Comparison of ENCODE assay signal across 9 mouse cellular contexts in the genomic region with DNA sequence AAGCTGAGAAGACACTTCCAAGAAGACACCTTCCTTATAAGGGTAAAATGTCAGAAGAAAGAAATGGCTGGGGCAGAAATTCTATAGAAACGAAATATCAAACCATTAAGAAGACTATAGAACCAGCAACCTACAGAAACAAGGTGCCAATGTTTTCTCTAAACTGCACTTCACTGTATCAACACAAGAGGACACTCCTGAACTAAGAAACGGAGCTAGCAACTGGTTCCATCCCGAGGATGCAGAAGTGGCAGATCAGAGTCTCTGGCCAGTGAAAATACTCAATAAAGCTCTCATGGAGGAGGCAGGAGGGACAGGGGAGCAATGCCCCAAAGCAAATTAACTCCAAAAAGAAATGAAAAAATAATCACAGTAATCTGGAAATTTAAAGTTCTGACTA. TPM values are rescaled to one million over a fixed set of nuclear protein-coding genes. Genes with fewer than 3 reads are reported as not detected.
DNase-seq lines count a peak whose midpoint lies in the region; ATAC-seq and TF ChIP-seq lines count a peak whose summit lies in the region.
"Had no signal": no experiment of that assay in that cellular context is flagged by ENCODE, and none has a peak within 500 bp of the region (broad histone marks: within the 10 kb centered on the region; RNA-seq: fewer than 3 reads in every experiment).

No protein-coding gene starts in this region.

- TF ChIP-seq POLR2A in limb, embryonic 14.5 days (IDR thresholded peaks at IDR 0.05; ENCODE audit: borderline replicate concordance, extremely low read depth, insufficient read depth, insufficient read length): no peak

- no peaks in the 10 kb centered on the region for H3K9me3 ChIP-seq in forebrain, embryonic 14.5 days (replicated peaks; ENCODE audit: control insufficient read depth, low read length)
- H3K9me3 ChIP-seq in forebrain, embryonic 15.5 days: no peaks in the 10 kb centered on the region
- no peaks in the 10 kb centered on the region for H3K9me3 ChIP-seq in liver, postnatal 0 days (ENCODE audit: low read length)
- no peaks in the 10 kb centered on the region for H3K9me3 ChIP-seq in limb, embryonic 14.5 days (ENCODE audit: control insufficient read depth, low read length)

- 21% methylated on average over 3 of the region's 3 CpGs for WGBS in forebrain, embryonic 14.5 days
- WGBS in forebrain, embryonic 15.5 days: 19% methylated on average over 3 of the region's 3 CpGs
- WGBS in liver, postnatal 0 days (ENCODE audit: insufficient replicate concordance): 13% methylated on average over 3 of the region's 3 CpGs
- WGBS in limb, embryonic 14.5 days: 16% methylated on average over 3 of the region's 3 CpGs

- no peaks in the 10 kb centered on the region for H3K36me3 ChIP-seq in forebrain, embryonic 14.5 days (ENCODE audit: control insufficient read depth, insufficient read depth, low read length)
- H3K36me3 ChIP-seq in forebrain, embryonic 15.5 days: no peaks in the 10 kb centered on the region
- no peaks in the 10 kb centered on the region for H3K36me3 ChIP-seq in liver, postnatal 0 days (replicated peaks; ENCODE audit: insufficient read depth, low read length)
- no peaks in the 10 kb centered on the region for H3K36me3 ChIP-seq in limb, embryonic 14.5 days (ENCODE audit: control insufficient read depth, insufficient read depth, low read length)

- no peaks in the 10 kb centered on the region for H3K4me1 ChIP-seq in forebrain, embryonic 14.5 days (ENCODE audit: control insufficient read depth, insufficient read depth, low read length)
- no peaks in the 10 kb centered on the region for H3K4me1 ChIP-seq in forebrain, embryonic 15.5 days
- no peaks in the 10 kb centered on the region for H3K4me1 ChIP-seq in liver, postnatal 0 days (ENCODE audit: insufficient read depth)
- no peaks in the 10 kb centered on the region for H3K4me1 ChIP-seq in limb, embryonic 14.5 days (ENCODE audit: control insufficient read depth, insufficient read depth, low read length)

- H3K4me2 ChIP-seq in forebrain, embryonic 14.5 days (ENCODE audit: low read length): no peak overlapping the region
- H3K4me2 ChIP-seq in forebrain, embryonic 15.5 days (replicated peaks): no peak overlapping the region
- no peak overlapping the region for H3K4me2 ChIP-seq in liver, postnatal 0 days (ENCODE audit: low read depth, low read length)
- no peak overlapping the region for H3K4me2 ChIP-seq in limb, embryonic 14.5 days (replicated peaks; ENCODE audit: low read depth, low read length, severe bottlenecking)

- TF ChIP-seq EP300 in liver, postnatal 0 days (IDR thresholded peaks at IDR 0.05; ENCODE audit: low read depth): no peak

- TF ChIP-seq CTCF in liver, postnatal 0 days (IDR thresholded peaks at IDR 0.05; ENCODE audit: low read depth): peak; percentile 83

- H3K27me3 ChIP-seq in forebrain, embryonic 14.5 days (replicated peaks; ENCODE audit: control insufficient read depth, insufficient read depth, low read length): no peaks in the 10 kb centered on the region
- H3K27me3 ChIP-seq in forebrain, embryonic 15.5 days: no peaks in the 10 kb centered on the region
- H3K27me3 ChIP-seq in liver, postnatal 0 days (ENCODE audit: insufficient read depth, low read length): no peaks in the 10 kb centered on the region
- H3K27me3 ChIP-seq in limb, embryonic 14.5 days (ENCODE audit: control insufficient read depth, insufficient read depth, low read length): no peaks in the 10 kb centered on the region

- H3K4me3 ChIP-seq in forebrain, embryonic 14.5 days (ENCODE audit: low read depth, low read length): no peak overlapping the region
- no peak overlapping the region for H3K4me3 ChIP-seq in forebrain, embryonic 15.5 days
- no peak overlapping the region for H3K4me3 ChIP-seq in liver, postnatal 0 days (ENCODE audit: low read depth, low read length)
- H3K4me3 ChIP-seq in limb, embryonic 14.5 days (replicated peaks; ENCODE audit: low read length): no peak overlapping the region

- H3K9ac ChIP-seq in forebrain, embryonic 14.5 days (ENCODE audit: low read length): no peak overlapping the region
- no peak overlapping the region for H3K9ac ChIP-seq in forebrain, embryonic 15.5 days (replicated peaks)
- no peak overlapping the region for H3K9ac ChIP-seq in liver, postnatal 0 days (replicated peaks)
- H3K9ac ChIP-seq in limb, embryonic 14.5 days (ENCODE audit: low read depth, low read length, severe bottlenecking): no peak overlapping the region

- peak; percentile 63 for DNase-seq in forebrain, embryonic 14.5 days (ENCODE audit: low spot score)
- no peak for DNase-seq in liver, postnatal 0 days
- DNase-seq in liver (no peak), R1 (ENCODE audit: low read depth, low spot score) (peak; percentile 50)
- DNase-seq in limb, embryonic 14.5 days (ENCODE audit: low spot score): peak; percentile 52
- no peak for DNase-seq in gastrocnemius, postnatal 25 days
- no peak for DNase-seq in urinary bladder, postnatal 10 days (ENCODE audit: low spot score)

- ATAC-seq in forebrain, embryonic 14.5 days: no peak
- no peak for ATAC-seq in forebrain, embryonic 15.5 days (replicated peaks)
- peak; percentile 31; the same call in 1 of the 2 replicates for ATAC-seq in liver, postnatal 0 days
- ATAC-seq in limb, embryonic 14.5 days (ENCODE audit: low FRiP score, low read depth): no peak

- H3K27ac ChIP-seq in forebrain, embryonic 14.5 days (ENCODE audit: low read depth, low read length): no peak overlapping the region
- no peak overlapping the region for H3K27ac ChIP-seq in forebrain, embryonic 15.5 days (replicated peaks)
- no peak overlapping the region for H3K27ac ChIP-seq in liver, postnatal 0 days (ENCODE audit: low read depth)
- no peak overlapping the region for H3K27ac ChIP-seq in limb, embryonic 14.5 days (replicated peaks; ENCODE audit: low read depth, low read length)

RNA-seq across cellular contexts. Expression of a gene that starts 13.0 kb away (rescaled TPM):
- polyA plus RNA-seq in forebrain, embryonic 14.5 days (2014; fragmentation: Nextera tagmentation; extraction: Ambion mirVana): 1.7 and 1.8 TPM in 2 replicates
- polyA plus RNA-seq in forebrain, embryonic 15.5 days (2015; fragmentation: Nextera tagmentation; extraction: Ambion mirVana): 0.91 and 1.3 TPM in 2 replicates
- polyA plus RNA-seq in liver, postnatal 0 days (2015; fragmentation: Nextera tagmentation; extraction: Ambion mirVana): 0.29 TPM in 1 of 2 replicates, not detected in the other
- polyA plus RNA-seq in limb, embryonic 14.5 days (2012; rRNA removed): 0.17 and 0.34 TPM in 2 replicates
- 0.41 and 1.0 TPM in 2 replicates for polyA plus RNA-seq in limb, embryonic 14.5 days (2014; fragmentation: Nextera tagmentation; extraction: Ambion mirVana)
- total RNA-seq in gastrocnemius, postnatal 25 days (2021): under 1 TPM in 1 of 2 experiments, not detected in 1; 0.59 TPM

RNA-seq across cellular contexts. Expression of a gene that starts 16.5 kb away (rescaled TPM):
- polyA plus RNA-seq in forebrain, embryonic 14.5 days (2014; fragmentation: Nextera tagmentation; extraction: Ambion mirVana): 19.4 and 20.3 TPM in 2 replicates
- 15.2 and 15.3 TPM in 2 replicates for polyA plus RNA-seq in forebrain, embryonic 15.5 days (2015; fragmentation: Nextera tagmentation; extraction: Ambion mirVana)
- polyA plus RNA-seq in liver, postnatal 0 days (2015; fragmentation: Nextera tagmentation; extraction: Ambion mirVana): 10.2 and 10.3 TPM in 2 replicates
- 11.6 and 19.2 TPM in 2 replicates for polyA plus RNA-seq in limb, embryonic 14.5 days (2012; rRNA removed)
- 23.4 and 24.9 TPM in 2 replicates for polyA plus RNA-seq in limb, embryonic 14.5 days (2014; fragmentation: Nextera tagmentation; extraction: Ambion mirVana)
- total RNA-seq in gastrocnemius, postnatal 25 days (2021): 1 to 10 TPM; 4.6 to 5.3 TPM

RNA-seq across cellular contexts. Expression of a gene that starts 48.1 kb away (rescaled TPM):
- not detected in 2 replicates for polyA plus RNA-seq in forebrain, embryonic 14.5 days (2014; fragmentation: Nextera tagmentation; extraction: Ambion mirVana)
- not detected in 2 replicates for polyA plus RNA-seq in forebrain, embryonic 15.5 days (2015; fragmentation: Nextera tagmentation; extraction: Ambion mirVana)
- not detected in 2 replicates for polyA plus RNA-seq in liver, postnatal 0 days (2015; fragmentation: Nextera tagmentation; extraction: Ambion mirVana)
- polyA plus RNA-seq in limb, embryonic 14.5 days (2012; rRNA removed): 0.10 and 0.15 TPM in 2 replicates
- polyA plus RNA-seq in limb, embryonic 14.5 days (2014; fragmentation: Nextera tagmentation; extraction: Ambion mirVana): 0.12 TPM in 1 of 2 replicates, not detected in the other
- total RNA-seq in gastrocnemius, postnatal 25 days (2021): not detected
- polyA plus RNA-seq: heart, embryonic 14.5 days had no signal

Comparison
In these comparisons a context has a peak if more than half of its experiments do, and no peak if none do; other contexts are left out.
1. DNase-seq: peak in forebrain, embryonic 14.5 days (single experiment), R1 (single experiment) and limb, embryonic 14.5 days (single experiment); none in liver, postnatal 0 days (single experiment), liver (single experiment), gastrocnemius, postnatal 25 days (single experiment) and urinary bladder, postnatal 10 days (single experiment).